In genomic region chrX:98384017-98384416, GRCm38 (mm10) we compare ENCODE assay signal across 17 mouse cellular contexts.
"Had no signal": no experiment of that assay in that cellular context is flagged by ENCODE, and none has a peak within 500 bp of the region (broad histone marks: within the 10 kb centered on the region; RNA-seq: fewer than 3 reads in every experiment).

No protein-coding gene starts in this region.

- DNase-seq: left cerebral cortex, postnatal 4 days; liver; liver, embryonic 13.5 days; liver, postnatal 0 days; lung, adult 18-20 months; lung, adult 2 months; lung, embryonic 14.5 days; lung, postnatal 10 days; lung, postnatal 14 days; lung, postnatal 36 days; lung, postnatal 4 days; midbrain, embryonic 14.5 days had no signal

- ATAC-seq: liver, embryonic 12.5 days; liver, postnatal 0 days; lung, postnatal 0 days; midbrain, embryonic 13.5 days; midbrain, embryonic 15.5 days; midbrain, embryonic 16.5 days had no signal
